Mouse (Mus musculus) adrenal gland, adult 18-20 months (tissue): ENCODE measurements around the gene Cfap206. TPM values are rescaled to one million over a fixed set of nuclear protein-coding genes. Genes with fewer than 3 reads are reported as not detected.
"Not testable (repeated sequence)": the region's sequence is repeated elsewhere in the genome, so short reads cannot be mapped to it uniquely, and the experiment has no call there.

ENCODE experiments used
- DNase-seq, 2 experiments: peaks; one replicate each; pipeline ENCODE4 v3.0.0; 2021 to 2022; ENCODE audit warnings: low spot score in 2 of 2
- long read RNA-seq, 2 experiments: library from polyadenylated mRNA; stranded (forward); transcript quantifications; one replicate each; pipeline ENCODE4 v2.0.0; 2021
- total RNA-seq, 2 experiments: library from RNA; stranded (reverse); gene quantifications; 1 replicate in 1 of 2; 2 replicates in 1 of 2; pipeline ENCODE4 v1.2.3; 2021

Cfap206 gene
- total RNA-seq = under 1 TPM; 0.30 to 0.58 TPM
- long read RNA-seq, experiment 1, partial matches to known transcripts = 0 of 1 reads
- long read RNA-seq, experiment 1, other reads (novel, unspliced or antisense) = 1 of 1 reads
- long read RNA-seq, experiment 2, partial matches to known transcripts = 0 of 1 reads
- long read RNA-seq, experiment 2, other reads (novel, unspliced or antisense) = 0 of 1 reads

- peak; percentile 71 to 72 for DNase-seq
Measured at GRCm38 (mm10) chr4:34729851-34730341, at the start of gene Cfap206. TSS of gene Cfap206 (minus strand) at chr4:34730206.

DNA sequence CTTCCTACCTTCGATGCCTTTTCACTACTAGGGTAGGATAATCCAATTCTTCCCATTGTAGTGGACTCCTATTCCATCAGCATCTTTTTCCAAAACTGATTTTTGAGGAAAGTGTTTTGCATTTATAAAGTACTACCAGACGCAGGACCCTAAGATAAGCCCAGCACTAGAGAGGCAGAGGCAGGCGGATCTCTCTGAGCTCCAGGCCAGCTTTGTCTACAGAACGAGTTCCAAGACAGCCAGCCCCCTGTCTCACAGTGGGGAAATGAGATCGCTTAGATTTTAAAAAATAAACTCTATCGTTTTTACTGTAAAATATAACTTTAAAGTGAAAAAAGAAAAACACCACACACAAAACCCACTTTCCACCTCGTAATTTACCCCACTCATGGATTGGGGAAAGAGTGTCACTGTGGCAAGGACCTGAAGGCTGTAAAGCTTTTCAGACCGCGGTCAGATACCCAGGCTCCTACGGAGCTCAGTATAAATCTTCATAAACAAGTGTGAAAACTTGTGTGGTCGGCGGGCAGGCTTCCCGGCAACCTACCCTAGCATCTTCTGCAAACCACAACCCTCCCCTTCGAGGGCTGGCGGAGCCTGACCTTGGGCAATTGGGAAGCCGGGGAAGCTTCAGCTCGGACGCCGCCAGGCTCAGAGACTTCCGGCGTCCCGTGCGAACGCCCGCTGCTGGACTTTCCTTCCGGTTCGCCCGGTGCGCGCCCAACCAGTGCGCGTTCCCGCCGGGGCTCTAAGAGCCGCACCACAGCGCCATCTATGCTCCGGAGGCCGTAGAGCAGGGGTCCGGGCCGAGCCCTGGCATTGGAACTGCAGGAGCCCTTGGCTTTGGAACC is 47.9 kb upstream of the Cfap206 start, which contains the start of gene Smim8:
Gene Smim8, minus strand, starts transcription at position 747 of the 851 bp plus-strand sequence.
- peak; percentile 94 for DNase-seq

DNA sequence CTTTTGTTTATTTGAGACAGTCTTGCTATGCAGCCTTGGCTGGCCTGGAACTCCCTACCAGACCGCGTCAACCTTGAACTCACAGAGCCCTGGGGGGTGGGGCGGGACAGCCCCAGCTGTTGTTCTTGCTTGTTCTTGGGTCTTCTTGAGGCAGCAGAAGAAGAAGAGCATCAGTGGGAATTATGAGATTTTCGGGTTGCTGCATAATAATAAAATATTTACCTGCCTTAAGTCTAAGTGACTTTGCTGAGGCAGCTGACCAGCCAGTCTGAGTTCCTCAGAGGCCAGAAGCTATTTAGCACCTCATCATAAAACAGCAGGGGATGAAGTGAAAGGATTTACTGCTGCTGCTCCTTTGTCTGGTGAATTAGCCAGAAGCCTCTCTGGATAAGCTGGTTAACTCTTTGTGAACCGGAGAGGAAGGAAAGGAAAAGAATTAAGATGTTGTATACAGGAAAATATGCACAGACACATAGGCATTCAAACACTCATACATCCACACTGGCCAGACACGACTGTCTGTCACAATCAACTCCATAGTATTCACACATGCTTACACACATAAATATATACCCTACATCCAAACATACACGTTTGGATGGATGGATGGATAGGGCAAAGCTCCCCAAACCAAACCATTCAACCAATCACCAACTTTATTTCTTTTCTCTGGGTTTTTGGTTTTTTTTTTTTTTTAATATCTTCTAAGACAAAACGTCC is 41.8 kb upstream of the Cfap206 start:
- no peak for DNase-seq

- DNase-seq = no peak
Measured at GRCm38 (mm10) chr4:34756163-34756562, 26.2 kb upstream of the Cfap206 start, which contains the start of gene Gm136. TSS of gene Gm136 (minus strand) at chr4:34756263.

GRCm38 (mm10) chr4:34749236-34749635 is 19.2 kb upstream of the Cfap206 start:
- no peak for DNase-seq

GRCm38 (mm10) chr4:34734461-34734860 is 4.5 kb upstream of the Cfap206 start:
- DNase-seq = no peak

DNA sequence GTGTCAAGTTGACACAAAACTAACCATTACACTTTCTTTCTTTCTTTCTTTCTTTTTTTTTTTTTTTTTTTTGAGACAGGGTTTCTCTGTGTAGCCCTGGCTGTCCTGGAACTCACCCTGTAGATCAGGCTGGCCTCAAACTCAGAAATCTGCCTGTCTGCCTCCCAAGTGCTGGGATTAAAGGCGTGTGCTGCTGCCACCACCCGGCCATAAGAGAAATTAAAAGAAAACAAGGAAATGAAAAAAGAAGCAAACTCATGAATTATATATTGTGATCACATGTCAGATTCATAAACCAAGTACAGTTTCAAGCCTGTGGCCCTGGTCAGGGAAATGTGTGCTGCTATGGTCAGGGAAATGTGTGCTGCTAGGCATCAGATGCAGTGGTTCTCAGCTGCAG is 3.4 kb upstream of the Cfap206 start:
- DNase-seq = not testable (repeated sequence)

DNA sequence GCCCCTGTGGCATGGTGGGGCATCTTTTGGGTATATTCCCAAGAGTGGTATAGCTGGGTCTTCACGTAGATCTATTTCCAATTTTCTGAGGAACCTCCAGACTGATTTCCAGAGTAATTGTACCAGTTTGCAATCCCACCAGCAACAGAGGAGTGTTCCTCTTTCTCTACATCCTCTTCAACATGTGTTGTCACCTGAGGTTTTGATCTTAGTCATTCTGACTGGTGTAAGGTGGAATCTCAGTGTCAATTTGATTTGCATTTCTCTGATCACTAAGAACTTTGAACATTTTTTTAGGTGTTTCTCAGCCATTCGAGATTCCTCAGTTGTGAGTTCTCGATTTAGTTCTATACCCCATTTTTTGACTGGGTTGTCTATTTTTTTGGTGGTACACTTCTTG is 4.3 kb downstream of the Cfap206 start:
- not testable (repeated sequence) for DNase-seq

DNA sequence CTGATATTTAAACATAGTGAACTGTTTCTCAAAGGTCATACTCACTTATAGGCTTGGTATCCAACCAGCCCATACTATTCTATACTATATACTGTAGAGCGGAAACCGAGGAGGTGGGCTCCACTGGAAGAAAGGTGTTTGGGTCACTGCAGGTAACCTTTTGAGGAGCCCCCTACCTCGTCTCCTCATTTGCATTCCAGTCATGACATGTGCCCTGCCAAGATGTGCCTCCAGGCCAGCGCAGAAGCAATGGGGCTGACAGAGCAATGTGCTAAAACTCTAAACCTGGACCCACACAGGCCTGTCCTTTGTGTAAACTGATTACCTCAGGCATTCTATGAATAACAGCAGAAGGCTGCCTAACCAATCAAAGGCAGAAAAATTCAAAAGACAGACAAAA is 5.7 kb downstream of the Cfap206 start:
- no peak for DNase-seq

DNA sequence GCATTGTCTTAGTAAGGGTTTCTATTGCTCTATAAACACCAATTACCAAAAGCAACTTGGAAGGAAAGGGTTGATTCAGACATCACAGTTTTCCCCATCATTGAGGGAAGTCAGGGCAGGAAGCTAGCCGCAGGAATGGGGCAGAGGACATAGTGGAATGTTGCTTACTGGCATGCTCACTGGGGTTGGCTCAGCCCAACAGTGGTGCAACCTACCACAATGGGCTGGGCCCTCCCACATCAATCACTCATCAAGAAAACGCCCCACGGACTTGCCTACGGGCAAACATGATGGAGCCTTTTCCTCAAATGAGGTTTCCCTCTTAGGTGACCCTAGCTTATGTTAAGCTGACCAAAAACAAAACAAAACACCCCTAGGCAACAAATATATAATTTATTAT is 6.8 kb downstream of the Cfap206 start:
- DNase-seq = no peak

- no peak for DNase-seq
Measured at GRCm38 (mm10) chr4:34720127-34720895, 9.7 kb downstream of the Cfap206 start.

- no peak for DNase-seq
Measured at GRCm38 (mm10) chr4:34719421-34719820, 10.6 kb downstream of the Cfap206 start.

DNA sequence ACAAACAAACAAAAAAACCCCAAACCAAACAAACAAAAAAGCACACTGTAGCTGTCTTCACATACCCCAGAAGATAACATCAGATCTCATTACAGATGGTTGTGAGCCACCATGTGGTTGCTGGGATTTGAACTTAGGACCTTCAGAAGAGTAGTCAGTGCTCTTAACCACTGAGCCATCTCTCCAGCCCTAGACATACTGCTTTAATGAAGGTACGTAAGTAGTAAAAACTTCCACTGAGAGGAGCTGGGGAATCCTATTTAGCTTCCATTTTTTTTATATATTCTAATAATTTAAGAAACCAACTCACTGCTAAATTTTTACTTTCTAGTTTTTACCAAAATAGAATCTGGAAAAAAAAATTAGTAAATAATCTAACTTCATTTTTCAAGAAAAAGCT is 14.9 kb downstream of the Cfap206 start:
- DNase-seq = no peak

- DNase-seq = no peak
Measured at GRCm38 (mm10) chr4:34708127-34708526, 21.9 kb downstream of the Cfap206 start.

GRCm38 (mm10) chr4:34707248-34707647 is 22.8 kb downstream of the Cfap206 start:
- DNase-seq = no peak

DNA sequence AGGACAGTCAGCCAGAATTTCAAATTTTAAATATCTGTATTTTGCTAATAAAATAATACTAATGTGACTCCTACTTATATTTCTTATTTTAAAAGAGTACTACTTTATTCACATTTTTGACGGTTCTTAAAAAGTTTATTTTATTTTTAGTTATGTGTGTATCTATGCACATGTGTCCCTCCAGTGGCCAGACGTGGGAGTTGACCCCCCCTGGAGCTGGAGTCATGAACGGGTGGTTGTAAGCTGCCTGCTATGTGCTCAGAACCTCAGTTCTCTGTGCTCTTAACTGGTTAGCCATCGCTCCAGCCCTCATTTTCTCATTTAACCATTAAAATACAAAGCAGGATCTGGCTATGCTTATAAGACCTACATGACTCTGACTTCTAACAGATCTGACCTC is 27.0 kb downstream of the Cfap206 start:
- no peak for DNase-seq

- no peak for DNase-seq
Measured at GRCm38 (mm10) chr4:34702231-34702630, 27.8 kb downstream of the Cfap206 start.

GRCm38 (mm10) chr4:34701528-34701927 is 28.5 kb downstream of the Cfap206 start:
- DNase-seq = peak; percentile 72 to 76

DNA sequence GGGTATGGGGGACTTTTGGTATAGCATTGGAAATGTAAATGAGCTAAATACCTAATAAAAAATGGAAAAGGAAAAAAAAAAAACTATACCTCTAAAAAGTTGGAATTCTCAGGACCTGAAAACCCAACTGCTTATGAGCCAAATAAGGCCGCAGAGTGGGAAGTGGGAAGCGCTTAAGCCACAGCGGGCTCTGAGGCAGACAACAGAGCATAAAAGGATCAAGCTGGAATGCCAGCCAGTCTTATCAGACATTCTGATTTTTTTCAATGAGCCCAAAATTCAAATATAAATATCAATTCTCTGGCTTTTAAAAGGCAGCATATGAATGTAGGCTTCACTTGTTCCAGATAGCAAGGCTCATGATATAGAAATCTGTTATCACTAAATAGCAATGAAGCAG is 42.0 kb downstream of the Cfap206 start:
- no peak for DNase-seq

DNA sequence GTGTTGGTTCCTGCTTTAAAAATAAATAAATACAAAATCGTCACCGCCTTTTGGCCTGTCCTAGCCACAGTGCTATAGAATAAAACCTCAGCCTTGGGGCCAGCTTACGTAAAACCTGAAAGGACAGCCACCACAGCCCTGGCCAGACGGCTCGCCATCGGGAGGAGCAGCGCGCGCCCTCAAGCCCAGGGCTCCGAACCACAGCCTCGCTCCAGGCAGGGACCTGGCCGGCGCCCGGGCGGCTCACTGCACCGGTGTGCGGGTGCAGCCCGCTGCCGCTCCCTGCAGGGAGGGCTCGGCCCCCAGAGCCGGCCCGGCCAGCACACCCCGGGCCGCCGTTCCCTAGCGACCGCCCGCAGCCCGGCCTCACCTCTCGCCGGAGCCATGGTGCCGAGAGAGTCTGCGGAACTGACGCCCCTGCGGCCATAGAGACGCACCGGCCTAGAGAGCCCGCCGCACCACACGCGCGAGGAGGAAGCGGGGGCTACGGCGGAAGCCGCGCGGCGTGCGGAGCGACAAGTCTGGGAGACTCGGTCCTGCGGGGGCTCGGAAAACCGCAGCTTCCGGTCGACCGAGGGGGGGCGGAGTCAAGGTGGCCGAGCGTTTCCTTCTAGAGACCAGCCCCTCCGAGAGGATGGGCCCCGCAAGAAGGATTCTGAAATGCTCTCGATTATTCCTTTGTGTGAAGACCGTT is 43.0 kb downstream of the Cfap206 start, which contains the start of gene Slc35a1:
Gene Slc35a1, minus strand, starts transcription at position 565 of the 694 bp plus-strand sequence.
- peak; percentile 89 to 91 for DNase-seq
